Mouse (Mus musculus) mesoderm, embryonic 11.5 days (tissue): ENCODE measurements around the gene Tfap4.

Source experiments
- DNase-seq: peaks from one replicate; pipeline ENCODE4 v3.0.0-alpha.2; 2012; ENCODE audit warnings: low read depth, low spot score

Gene Tfap4

DNA sequence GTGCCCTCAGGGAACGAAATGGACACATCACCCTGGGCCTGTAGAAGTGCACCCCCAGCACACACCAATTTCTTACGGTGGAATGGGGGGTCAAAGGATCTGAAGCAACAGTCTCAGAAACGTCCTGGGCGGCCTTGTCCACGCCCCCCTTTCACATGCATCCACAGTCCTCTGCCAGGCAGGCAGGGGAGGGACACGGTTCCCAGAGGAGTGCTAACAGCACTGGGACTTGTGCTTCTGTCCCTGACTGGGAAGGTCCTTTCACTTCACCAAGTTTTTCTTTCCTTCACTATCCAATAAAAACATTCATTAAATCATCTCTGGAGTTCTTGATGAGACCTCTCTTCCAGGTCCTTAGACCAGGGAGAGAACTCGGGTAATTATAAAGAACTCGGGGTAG lies 39.0 kb downstream of the Tfap4 start:
- DNase-seq: no peak

DNA sequence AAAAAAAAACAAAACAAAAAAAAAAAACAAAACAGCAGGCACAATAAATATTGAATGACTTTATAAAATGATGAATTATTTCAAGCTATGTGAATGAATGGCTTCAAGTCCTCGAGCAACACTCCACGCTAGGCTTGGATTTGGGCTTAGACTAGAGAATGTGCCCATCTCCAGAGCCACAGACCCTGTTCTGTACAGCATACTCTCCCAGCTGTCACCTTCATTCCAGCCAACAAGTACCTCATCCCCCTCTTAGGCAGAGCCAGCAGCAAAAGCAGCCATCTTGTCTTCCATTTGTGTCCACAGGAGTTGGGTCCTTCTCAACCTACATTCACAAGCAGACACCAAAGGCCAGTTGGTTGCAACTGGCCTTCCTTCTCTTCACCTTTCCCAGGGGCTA lies 39.8 kb downstream of the Tfap4 start:
- DNase-seq: no peak

DNA sequence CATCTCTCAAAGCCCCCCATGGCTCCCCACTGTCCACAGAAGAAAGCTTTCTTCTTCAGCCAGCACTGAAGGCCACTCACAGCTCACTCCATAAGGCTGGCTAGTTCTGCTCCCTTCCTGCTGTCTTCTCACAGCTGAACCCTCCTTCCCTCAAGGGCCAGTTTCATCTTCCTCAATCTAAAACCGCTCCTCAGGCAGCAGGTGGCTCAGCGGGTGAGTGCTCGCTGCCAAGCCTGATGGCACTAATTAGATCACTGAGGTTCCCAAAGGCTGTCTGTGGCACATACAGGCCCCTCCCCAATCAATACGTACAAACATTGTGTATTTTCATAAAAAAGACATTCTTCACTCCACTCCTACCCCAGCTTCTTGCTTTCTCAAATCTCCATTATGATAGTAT lies 40.5 kb downstream of the Tfap4 start:
- no peak for DNase-seq

DNA sequence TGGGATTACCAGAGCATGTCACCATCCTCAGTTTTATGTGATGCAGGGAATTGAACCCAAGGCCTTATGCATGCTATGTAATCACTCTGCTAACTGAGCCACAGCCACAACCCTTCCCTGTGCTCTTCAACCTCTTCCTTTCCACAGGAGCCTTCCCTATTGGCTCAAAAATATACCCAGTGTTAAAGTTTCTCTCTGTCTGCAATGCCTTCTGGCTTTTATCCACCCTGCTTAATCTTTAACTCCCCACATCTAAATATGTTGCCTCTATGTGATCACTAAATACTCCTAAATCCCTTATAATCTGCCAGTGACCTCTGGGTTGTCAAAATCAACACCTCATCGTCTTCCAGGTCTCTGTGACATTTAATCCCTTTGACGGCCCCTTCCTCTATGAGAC lies 41.7 kb downstream of the Tfap4 start:
- DNase-seq: no peak

DNA sequence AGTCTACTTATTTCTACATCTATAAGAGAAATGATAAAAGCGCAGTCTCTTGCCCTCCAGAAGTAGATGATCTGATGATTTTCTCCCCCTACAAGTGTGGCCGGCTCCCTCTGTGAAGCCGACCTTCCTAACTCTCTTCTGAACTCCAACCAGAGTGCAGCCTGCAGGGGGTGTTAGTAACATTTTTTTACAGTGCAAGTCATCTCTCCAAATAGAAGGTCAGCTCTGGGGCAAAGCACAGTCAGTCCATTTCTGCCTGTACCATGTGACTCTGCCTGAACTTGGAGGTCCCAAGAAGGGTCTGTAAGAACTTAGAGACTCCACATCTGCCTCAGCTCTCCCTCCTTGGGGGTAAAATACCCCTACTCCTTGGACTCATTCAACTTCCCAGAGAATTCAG lies 45.3 kb downstream of the Tfap4 start:
- DNase-seq: no peak

DNA sequence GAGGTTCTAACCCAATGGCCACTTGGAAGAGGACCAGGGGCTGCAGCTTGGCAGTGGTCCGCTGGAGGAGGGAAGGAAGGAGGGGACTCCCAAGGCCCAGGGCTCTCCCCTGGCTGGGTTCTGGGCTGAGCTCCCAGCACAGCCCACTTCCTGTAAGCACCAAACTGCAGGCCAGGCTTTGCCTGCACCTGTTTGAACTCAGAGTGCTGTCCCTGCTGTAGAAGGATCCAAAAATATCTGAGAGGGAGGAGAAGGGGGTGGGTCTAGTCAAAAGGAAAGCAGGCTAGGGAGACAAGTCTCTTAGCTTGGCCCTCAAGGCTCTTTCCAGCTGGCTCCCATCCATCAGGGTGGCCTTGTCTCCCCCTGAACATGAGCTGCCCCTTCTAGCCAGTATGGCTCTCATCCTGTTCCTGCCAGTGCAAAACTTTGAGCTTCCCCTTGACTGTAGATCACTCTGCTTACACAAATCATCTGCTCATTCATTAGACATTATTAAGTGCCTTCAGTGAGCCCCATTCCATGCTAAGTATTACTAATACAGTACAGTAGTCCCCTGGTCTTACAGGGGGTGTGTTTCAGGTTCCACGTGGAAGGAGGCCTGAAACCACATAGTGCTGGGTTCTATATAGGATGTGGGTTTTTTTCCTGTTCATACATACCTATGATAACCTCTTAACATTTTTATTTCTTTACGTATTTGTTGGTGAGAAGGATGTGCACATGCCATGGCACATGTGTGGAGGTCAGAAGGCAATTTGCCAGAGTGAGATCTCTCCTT lies 46.8 kb downstream of the Tfap4 start:
- DNase-seq: no peak

DNA sequence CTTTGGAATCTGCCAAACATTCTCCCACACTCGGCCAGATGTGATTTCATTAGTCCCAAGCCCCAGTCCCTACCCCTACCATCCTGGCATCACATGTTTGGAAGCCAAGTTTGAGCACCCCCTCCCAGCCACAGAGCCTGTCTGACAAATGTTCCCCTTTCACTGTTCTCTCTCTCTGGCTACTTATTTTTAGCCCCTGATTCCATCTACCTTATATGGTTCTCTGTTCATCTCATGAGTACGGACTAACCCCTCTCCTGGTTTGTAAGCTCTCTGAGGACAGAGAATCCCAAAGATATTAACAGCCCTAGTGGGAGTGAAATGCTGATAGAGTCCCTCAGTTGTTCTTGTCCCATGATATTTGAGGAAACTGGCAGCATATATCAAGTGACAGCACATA lies 48.3 kb downstream of the Tfap4 start:
- no peak for DNase-seq

DNA sequence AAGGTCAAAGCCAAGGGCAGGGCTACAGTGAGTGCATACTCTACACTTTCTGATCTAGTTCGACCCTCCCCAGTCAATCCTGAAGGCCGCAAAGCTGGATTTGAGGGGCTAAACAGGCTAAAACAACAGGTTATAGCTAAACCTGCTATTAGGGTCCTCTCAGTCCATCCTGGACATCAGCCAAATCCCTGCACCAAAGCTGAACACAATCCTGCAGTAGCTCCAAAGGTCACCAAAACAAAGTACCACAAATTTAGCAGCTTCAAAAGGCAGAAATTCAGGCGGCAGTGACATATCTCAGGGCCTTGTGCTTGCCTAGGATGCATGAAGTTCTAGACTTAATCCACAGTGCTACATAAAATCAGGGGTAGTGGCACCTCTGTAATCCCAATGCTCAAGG lies 53.5 kb downstream of the Tfap4 start:
- DNase-seq: no peak

DNA sequence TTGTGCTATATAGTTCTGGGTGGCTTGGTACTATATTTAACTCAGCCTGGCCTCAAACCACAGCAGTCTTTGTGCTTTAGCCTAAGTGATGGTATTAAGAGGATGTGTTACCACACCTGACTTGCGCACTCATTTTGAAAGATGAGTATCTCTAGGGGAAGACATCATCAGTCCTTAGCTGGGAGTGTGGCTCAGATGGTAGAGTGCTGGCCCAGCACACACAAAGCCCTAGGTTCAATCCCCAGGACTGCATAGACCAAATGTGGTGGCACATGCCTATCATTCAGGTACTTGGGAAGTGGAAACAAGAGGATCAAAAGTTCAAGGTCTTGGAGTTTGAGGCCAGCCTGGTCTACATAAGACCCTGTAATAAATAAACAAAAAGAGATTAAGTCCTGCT lies 56.2 kb downstream of the Tfap4 start:
- DNase-seq: no peak

DNA sequence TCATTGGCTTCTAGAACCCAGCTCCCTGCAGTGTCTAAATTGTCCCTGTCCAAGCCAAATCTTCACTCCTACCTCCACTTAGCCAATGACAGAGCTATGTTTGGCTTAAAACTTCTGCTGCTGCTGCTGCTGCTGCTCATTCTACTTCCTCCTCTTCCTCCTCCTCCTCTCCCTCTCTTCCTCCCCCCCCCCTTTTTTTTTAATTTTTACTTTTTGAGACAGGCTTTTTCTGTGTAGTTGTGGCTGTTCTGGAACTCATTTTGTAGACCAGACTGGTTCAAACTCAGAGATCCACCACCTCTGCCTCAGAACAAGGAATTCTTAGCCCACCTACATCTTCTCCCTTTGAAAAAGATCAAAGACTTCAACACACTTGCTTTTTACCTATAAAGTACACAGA lies 57.1 kb downstream of the Tfap4 start:
- DNase-seq: no peak

DNA sequence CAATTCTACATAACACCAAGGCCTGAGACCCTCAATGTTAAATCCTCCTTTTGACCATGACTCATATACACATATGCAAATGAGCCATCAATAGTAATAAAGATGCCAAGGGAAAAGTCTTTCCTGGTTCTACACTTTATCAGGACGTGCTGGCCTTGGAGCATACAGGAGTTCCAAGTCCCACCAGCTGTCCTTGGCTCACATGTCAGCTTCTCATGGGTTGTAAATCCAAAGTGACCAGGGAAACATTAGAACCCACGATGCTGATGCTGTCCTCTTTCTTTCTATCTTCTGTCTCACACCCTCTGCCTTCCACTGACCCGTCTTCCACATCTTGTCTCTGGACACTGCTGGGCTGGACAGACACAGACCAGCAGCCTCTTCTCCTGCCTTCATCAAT lies 58.0 kb downstream of the Tfap4 start:
- DNase-seq: no peak

DNA sequence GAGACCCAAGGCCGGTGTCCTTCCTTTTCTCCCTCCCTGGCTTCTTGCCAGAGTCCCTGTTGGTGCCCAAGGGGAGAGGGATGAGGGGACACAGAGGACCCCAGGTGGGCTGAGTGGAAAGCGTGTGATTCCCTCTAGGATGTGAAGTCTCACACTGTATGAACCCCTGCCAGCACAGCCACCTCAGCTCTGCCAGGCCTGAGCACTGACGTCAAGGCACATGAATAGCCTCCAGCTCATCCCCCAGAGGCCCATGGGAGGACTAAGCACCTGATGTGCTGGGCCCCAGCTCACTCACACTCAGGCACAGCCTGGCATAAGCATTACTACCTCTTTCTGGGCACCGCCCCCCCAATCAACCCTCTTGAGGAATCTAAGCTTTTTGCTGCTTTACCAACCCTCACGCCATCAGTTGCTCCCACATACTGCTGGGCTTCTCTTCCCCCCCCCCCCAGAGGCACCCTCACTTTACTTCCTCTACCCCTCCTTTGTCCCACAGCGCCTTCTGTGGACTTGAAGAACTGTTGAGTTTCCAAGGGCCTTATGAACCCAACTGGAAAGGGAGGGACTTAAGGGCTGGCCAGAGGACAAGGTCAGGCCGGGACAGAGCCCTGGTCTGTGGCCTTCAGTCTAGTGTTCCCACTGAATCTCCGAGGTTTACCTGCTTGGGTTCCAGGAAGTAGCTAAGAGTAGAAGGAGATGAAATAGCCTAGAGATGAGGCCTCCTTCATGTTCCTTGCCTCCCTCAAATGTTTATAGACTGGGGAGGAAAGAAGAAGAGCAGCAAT lies 58.9 kb downstream of the Tfap4 start:
- no peak for DNase-seq

DNA sequence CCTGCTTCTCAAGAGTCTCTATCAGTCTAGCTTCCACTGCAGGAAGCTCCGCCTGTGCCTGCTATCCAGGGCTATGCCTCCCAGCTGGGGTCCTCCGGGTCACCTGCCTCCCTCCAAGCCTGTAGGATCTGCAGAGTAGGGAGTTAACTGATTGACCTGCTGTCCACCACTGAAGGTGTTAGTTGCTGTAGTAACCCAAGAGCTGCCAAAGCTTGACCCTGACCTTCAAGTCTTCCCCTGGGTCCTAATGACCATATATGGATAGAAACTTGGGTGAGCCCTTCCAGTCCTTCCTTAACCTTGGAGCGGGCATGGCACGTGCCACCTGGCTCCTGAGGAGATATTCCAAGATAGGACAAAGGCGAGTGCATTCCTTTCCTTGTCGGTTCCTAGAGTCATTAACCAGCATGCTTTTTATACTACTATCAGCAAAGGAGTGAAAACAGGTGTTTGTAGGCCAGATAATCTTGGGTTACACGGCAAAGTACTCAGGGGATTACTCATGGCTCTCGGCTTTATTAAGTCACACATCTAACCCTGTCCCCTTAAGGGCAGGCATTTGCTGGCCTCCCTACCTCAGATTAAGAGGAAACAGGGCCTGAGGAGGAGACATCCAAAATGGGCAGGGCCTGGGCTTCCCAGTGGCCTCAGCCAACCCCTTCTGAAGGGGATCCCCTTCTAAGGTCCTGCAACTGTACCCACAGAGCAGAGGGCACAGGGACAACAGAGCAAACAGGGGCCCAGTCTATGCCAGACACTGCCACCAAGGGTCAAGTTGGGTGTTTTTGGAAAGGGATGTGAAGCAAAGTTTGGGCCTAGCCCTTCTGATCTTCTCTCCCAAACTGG lies 61.7 kb downstream of the Tfap4 start:
- no peak for DNase-seq

DNA sequence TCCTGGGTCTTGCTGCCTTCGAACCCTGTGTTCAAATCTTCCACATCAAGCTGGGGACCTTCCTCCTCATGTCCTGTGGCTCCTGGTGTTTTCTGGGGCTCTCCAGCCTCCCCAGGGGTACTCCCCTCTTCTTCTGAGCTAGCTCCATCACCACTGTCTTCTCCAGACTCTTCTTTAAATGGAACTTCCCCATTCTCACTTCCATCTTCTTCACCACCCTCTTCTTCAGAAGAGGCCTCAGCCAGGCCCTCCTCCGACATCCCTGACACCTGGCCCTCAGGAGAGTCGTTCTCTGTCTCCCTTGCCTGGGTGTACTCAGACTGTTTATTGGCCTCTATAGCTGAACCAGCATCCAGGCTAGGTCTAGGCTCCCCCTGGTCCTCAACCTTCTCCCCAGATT lies 63.2 kb downstream of the Tfap4 start:
- no peak for DNase-seq

DNA sequence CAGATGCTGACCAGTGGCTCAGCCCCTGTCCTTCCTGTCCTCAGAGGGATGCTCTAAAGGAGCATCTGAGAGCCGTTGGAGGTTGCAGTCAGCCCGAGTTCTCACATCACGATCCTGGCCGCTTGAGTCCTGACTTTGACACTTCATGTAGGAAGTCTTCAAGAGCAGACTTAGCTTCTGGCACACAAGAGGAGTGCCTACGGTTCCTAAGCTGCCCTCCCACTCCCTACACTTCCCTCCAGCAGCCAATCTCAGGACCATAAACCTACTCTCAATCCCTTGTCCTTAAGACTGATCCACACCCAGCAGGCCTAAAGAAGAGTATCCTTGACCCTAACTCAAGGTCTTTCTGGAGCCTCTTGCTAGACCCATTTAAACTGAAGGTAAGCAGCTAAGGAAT lies 63.8 kb downstream of the Tfap4 start:
- DNase-seq: no peak
